Mouse (Mus musculus) gastrocnemius, adult 2 months (tissue): ENCODE data around the gene Nfat5. TPM values are rescaled to one million over a fixed set of nuclear protein-coding genes. Genes with fewer than 3 reads are reported as not detected.

Experiments
- DNase-seq: peaks from one replicate; pipeline ENCODE4 v3.0.0; 2022
- H3K27ac ChIP-seq: fragments of 200-600 bp; 2 replicates; pipeline ENCODE4 v1.8.1; 2022; ENCODE audit warnings: mild to moderate bottlenecking
- H3K4me3 ChIP-seq: fragments of 200-600 bp; 2 replicates; pipeline ENCODE4 v1.8.1; 2022; ENCODE audit warnings: mild to moderate bottlenecking, moderate library complexity
- CTCF ChIP-seq: fragments of 200-600 bp; IDR thresholded peaks from 2 replicates; pipeline ENCODE4 v1.8.1; 2022; ENCODE audit warnings: antibody characterized with exemption, mild to moderate bottlenecking, moderate library complexity
- intact Hi-C: fragments of 180-260 bp; cut with DNase I; formaldehyde crosslinking; loops from one replicate; pipeline ENCODE4 v1.15.1; 2025
- total RNA-seq, 2 experiments: library from RNA; stranded (reverse); gene quantifications; 2 replicates each; pipeline ENCODE4 v1.2.3; 2021

Gene Nfat5
- total RNA-seq, 2 experiments from 2014 or later: 15.1 to 21.8 TPM

- no peak for DNase-seq
- Histone ChIP-seq H3K27ac (no peak overlapping the region), H3K4me3 (no peak overlapping the region)
- intact Hi-C loops: no loop called here
- TF ChIP-seq CTCF: no peak
These were observed 119.3 kb downstream of the Nfat5 start for GRCm38 (mm10) chr8:107412552-107412951.

- Histone ChIP-seq H3K4me3 (no peak overlapping the region), H3K27ac (no peak overlapping the region)
- TF ChIP-seq CTCF: no peak
- no peak for DNase-seq
- intact Hi-C loops: no loop called here
These were observed 120.6 kb downstream of the Nfat5 start for GRCm38 (mm10) chr8:107413881-107414280.

- no peak for TF ChIP-seq CTCF
- no peak for DNase-seq
These were observed 123.7 kb downstream of the Nfat5 start for GRCm38 (mm10) chr8:107417001-107417400.

GRCm38 (mm10) chr8:107424176-107424575 is 130.9 kb downstream of the Nfat5 start:
- intact Hi-C loops: loop anchor here (2.0 kb wide), 1 partner anchor 321 kb away; no protein-coding TSS in a partner anchor
- DNase-seq: no peak
- no peak for TF ChIP-seq CTCF
- peak overlapping the region; percentile 87 for H3K27ac ChIP-seq
- H3K4me3 ChIP-seq: peak overlapping the region; percentile 98

More at GRCm38 (mm10) chr8:107417001-107417400, 123.7 kb downstream of the Nfat5 start:
- Histone ChIP-seq H3K27ac (no peak overlapping the region), H3K4me3 (no peak overlapping the region)
- intact Hi-C loops: no loop called here

GRCm38 (mm10) chr8:107424597-107425229 is 131.4 kb downstream of the Nfat5 start, which contains the start of gene Nob1:
Gene Nob1, minus strand, starts transcription at chr8:107425051.
- peak; percentile 99 for DNase-seq
- intact Hi-C loops: loop anchor here (1.0 to 2.0 kb wide), 2 partner anchors 38 to 322 kb away; no protein-coding TSS in a partner anchor
- peak within 1 kb of the TSS; percentile 87 for H3K27ac ChIP-seq
- H3K4me3 ChIP-seq: peak within 1 kb of the TSS; percentile 98
- TF ChIP-seq CTCF: no peak; the same call in 1 of the 2 replicates

- no peak for DNase-seq
- Histone ChIP-seq H3K4me3 (peak overlapping the region; percentile 98), H3K27ac (peak overlapping the region; percentile 87; the same call in 1 of the 2 replicates)
- no peak for TF ChIP-seq CTCF
- intact Hi-C loops: loop anchor here (1.0 to 2.0 kb wide), 2 partner anchors 39 to 322 kb away; no protein-coding TSS in a partner anchor
These were observed 131.9 kb downstream of the Nfat5 start for GRCm38 (mm10) chr8:107425230-107425597.

Other genes with a start within 250 kb of the Nfat5 start
- 10 to 100 TPM; 38.6 to 44.0 TPM for gene Pdf, start 244.9 kb upstream of the Nfat5 start, total RNA-seq
- gene Cog8, start 236.8 kb upstream of the Nfat5 start, total RNA-seq: 10 to 100 TPM; 18.7 to 20.3 TPM
- 10 to 100 TPM; 19.3 to 20.7 TPM for gene Nip7, start 236.6 kb upstream of the Nfat5 start, total RNA-seq
- gene Tmed6, start 227.8 kb upstream of the Nfat5 start, total RNA-seq: not detected
- 10 to 100 TPM; 14.7 to 15.1 TPM for gene Terf2, start 196.9 kb upstream of the Nfat5 start, total RNA-seq
- gene Cyb5b, start 142.8 kb upstream of the Nfat5 start, total RNA-seq: 10 to 100 TPM; 33.2 to 36.3 TPM
- 10 to 100 TPM; 25.5 to 30.5 TPM for gene Nqo1, start 109.7 kb downstream of the Nfat5 start, total RNA-seq
- gene Nob1, start 131.6 kb downstream of the Nfat5 start, total RNA-seq: 10 to 100 TPM; 25.5 to 26.1 TPM
- gene Wwp2, start 142.9 kb downstream of the Nfat5 start, total RNA-seq: 10 to 100 TPM; 15.0 to 16.9 TPM